Mouse (Mus musculus) lung, postnatal 4 days (tissue): Measurements from ENCODE around the gene Lamtor4.
"Not testable (repeated sequence)": the region's sequence is repeated elsewhere in the genome, so short reads cannot be mapped to it uniquely, and the experiment has no call there.

ENCODE experiments used
- DNase-seq, 2 experiments: peaks; one replicate each; pipeline ENCODE4 v3.0.0; 2021

Gene Lamtor4

DNA sequence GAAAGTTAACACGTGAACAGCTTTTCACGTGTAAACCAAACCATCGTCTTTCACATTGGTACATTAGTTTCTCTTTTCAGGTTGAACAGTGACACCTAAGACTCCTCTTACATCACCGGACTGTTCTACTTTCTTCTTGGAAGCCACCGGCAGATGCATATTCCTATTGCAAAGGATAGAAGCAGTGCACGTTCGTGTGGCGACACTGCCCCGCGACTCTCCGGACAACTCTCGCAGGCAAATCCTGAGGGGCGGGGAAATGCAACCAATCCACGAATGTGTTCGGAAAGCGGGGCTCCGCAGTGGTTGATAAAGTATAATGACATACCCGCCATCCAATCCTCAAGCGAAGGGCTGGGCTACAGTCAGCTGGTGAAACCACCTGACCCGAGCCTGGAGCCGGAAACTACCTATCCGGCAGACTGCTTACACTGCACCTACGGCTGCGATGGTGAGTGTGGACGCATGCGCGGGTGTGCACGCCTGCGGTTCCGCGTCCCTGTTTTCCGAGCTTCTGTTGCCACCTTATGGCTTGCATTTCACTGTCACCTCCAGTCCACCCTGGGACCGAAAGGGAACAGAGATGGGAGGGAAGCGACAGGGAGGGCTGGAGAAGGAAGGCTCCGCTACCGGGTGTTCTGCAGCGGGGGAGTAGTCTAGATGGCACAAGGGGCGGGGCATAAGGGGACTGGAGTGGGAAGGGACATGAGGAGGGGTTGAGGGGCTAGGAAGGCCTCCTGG lies at the start of gene Lamtor4:
Gene Lamtor4, plus strand, starts transcription at position 130 of the 741 bp plus-strand sequence.
- peak; percentile 93 to 95 for DNase-seq

DNA sequence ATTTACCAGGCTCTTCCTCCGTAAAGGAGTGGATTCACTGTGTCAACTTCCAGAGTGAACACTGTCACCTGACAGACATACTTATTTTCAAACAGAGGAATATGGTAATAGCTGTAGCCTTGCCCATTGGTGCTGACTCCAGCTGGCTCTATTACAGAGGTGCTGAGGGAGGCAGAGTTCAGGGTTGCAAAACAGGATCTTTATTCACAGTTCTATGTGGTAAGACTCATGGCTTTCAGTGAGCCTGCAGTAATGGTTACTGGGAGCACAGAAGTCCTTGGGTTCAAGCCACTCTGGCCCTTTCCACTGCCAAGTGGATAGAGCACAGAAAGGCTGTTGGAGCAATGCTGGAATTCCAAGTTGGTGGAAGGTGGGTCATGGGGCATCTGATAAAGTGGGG lies 48.0 kb upstream of the Lamtor4 start:
- no peak for DNase-seq

GRCm38 (mm10) chr5:138207873-138208272 lies 47.4 kb upstream of the Lamtor4 start:
- no peak for DNase-seq

DNA sequence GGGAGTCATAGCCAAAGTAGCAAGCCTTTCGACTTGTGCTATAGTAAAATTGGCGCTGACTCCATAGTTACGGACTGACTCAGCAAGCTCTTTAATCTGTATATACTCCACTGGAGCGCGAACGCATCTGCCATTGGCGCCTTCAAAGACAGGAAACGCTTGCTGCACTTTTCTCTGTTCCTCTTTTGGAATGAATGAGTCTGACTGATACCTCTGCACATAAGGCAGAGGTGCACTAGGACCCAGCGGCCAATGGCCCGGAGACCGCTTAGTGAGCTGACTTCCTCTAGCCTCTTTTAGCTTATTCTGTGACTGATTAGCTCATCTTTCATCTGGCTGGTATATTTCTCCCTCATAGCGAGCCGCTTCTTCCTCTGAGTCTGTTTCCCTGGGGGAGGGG lies 38.6 kb upstream of the Lamtor4 start:
- not testable (repeated sequence) for DNase-seq

- no peak for DNase-seq
Observed at GRCm38 (mm10) chr5:138219864-138220263, 35.4 kb upstream of the Lamtor4 start.

- DNase-seq: peak; percentile 71 to 87
Observed at GRCm38 (mm10) chr5:138222111-138222510, 33.2 kb upstream of the Lamtor4 start.

- no peak for DNase-seq
Observed at GRCm38 (mm10) chr5:138223287-138223686, 32.0 kb upstream of the Lamtor4 start.

- DNase-seq: no peak
Observed at GRCm38 (mm10) chr5:138225700-138226099, 29.6 kb upstream of the Lamtor4 start, which contains the start of gene Nxpe5. Gene Nxpe5, plus strand, starts transcription at chr5:138225898.

DNA sequence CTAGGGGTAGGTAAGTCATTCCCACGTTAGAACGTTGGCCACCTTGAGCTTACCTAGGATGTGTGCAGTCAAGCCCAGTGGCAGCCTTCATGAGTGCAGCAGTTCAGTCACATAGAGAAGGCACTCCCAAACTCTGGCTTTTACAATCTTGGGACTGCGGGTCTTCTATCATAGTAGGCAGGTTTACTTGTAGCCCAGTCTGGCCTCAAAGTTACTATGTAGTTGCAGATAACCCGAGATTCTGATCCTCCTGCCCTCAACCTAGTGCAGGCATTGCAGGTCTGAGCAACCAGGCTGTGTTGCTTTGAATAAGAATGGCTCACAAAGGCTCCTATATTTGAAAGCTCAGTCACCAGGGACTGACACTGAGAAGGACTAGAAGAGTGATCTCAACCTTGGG lies 28.8 kb upstream of the Lamtor4 start:
- DNase-seq: no peak

- DNase-seq: no peak
Observed at GRCm38 (mm10) chr5:138227367-138227766, 27.9 kb upstream of the Lamtor4 start.

GRCm38 (mm10) chr5:138228026-138228425 lies 27.3 kb upstream of the Lamtor4 start:
- peak in 1 of 2 experiments; percentile 44 for DNase-seq

- DNase-seq: no peak
Observed at GRCm38 (mm10) chr5:138229511-138229910, 25.8 kb upstream of the Lamtor4 start.

GRCm38 (mm10) chr5:138233778-138234177 lies 21.5 kb upstream of the Lamtor4 start:
- DNase-seq: no peak

DNA sequence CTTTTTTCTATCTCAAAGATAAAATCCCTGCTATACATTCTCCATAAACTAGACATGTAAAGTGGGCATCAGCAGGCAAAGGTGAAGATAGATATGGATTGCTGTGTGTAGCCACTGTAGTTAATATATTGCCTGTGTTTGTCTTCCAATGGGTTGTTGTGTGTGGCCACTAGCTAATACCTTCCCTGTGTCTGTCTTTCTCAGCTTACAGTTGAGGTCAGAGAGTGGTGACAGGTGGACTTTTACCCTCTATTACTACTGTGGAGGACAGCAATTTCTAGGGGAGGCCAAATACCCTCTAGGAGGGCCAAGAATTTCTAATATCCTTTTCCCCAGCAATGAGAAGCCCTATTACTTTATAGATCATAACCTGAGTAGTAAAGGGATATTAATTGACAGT lies 21.1 kb upstream of the Lamtor4 start:
- no peak for DNase-seq

DNA sequence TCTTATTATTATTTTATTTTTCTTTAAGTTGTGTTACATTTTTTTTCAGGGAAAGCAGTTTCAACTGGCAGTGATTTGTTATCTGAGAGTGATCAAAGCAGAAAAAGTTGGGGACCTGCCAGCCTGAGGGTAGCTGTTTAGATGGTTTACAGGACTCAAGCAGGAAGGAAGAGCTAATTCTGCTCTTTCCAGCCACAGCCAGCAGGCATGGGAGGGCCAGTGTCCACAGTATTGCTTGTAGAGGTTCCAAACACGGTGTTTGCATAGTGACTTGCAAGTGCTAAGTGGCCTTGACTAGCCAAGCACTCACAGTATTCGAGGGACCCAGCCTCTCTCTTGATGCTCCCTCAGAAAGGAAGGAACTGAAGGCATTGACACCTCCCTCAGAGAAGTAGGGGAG lies 13.8 kb upstream of the Lamtor4 start:
- DNase-seq: peak in 1 of 2 experiments; percentile 29

GRCm38 (mm10) chr5:138251144-138251543 lies 4.1 kb upstream of the Lamtor4 start:
- DNase-seq: peak in 1 of 2 experiments; percentile 20

GRCm38 (mm10) chr5:138253061-138253460 lies 2.2 kb upstream of the Lamtor4 start:
- no peak for DNase-seq

DNA sequence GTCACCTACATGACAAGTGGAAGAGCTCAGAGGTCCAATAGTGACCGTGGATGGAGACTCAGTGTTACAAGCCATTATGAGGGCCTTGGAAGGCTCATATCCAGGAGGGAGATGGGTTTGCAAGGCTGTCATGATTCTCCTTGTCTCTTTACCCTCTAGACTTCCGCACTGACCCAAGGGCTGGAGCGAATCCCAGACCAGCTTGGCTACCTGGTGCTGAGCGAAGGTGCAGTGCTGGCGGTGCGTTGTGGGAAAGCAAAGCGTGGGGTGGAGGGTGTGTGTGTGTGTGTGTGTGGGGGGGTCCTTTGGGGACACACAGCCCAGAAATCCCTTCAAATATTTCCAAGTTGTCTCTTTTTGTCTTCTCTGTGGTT lies 799 bp downstream of the Lamtor4 start:
- DNase-seq: no peak

DNA sequence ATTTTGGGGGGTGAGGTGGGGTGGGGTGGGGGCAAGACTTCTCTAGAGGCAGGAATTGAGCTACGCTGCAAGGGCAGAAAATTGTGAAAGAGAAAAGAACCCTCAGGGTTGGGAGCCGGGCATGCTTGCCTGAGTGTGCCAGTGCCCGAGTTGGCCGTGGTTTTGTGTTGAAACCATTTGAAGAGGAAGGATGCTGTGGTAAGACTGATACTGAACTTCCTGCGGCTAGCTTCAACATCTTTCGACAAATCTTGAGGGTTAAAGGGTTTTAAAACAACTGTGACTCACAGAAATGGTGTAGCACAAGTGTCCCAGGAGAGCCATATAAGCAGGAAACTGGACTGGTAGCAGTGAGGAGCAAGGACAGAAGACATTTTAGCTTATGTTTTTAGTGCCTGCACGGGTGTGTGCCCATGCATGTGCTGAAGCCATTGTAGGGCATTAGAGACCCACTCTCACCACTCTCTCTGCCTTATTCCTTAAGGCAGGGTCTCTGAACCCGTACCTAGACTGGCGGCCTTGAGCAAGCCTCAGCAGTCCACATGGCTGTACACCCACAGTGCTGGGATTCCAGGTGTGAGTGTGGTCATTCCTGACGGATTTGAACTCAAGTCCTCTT lies 1.8 kb downstream of the Lamtor4 start:
- peak; percentile 40 to 48 for DNase-seq

- no peak for DNase-seq
Observed at GRCm38 (mm10) chr5:138257585-138257978, 2.3 kb downstream of the Lamtor4 start.

GRCm38 (mm10) chr5:138258078-138258477 lies 2.8 kb downstream of the Lamtor4 start:
- DNase-seq: no peak

DNA sequence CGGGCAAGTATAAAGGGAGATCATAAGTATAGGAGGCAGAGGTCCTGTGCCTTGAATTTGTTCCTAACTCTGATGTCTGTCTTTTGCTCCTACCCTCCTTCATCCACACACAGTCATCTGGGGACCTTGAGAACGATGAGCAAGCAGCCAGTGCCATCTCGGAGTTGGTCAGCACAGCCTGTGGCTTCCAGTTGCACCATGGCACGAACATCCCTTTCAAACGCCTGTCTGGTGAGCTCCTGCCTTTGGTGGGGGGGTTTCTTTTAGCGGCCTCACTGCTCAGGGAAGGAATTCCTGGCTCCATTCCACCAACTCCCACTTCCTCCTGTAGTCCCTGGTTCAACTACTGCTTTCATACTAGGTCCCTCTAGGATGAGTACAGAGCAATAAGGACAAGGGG lies 3.3 kb downstream of the Lamtor4 start:
- no peak for DNase-seq

DNA sequence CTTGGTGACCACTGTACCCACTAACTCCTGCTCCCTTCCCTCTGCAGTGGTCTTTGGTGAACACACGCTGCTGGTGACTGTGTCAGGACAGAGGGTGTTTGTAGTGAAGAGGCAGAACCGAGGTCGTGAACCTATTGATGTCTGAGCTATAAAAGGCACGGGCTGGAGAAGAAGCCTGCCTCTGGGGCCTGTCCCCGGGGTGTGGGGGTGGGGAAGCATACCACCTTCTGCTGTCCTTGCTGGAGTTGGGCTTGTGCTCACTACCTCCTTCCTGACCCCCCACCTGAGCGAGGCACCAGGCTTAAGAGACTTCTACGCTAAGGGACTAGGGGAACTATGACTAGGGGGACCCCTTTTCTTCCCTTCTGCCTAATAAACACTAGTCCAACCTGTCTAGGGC lies 3.7 kb downstream of the Lamtor4 start:
- no peak for DNase-seq

GRCm38 (mm10) chr5:138260051-138260450 lies 4.8 kb downstream of the Lamtor4 start:
- no peak for DNase-seq

- DNase-seq: no peak
Observed at GRCm38 (mm10) chr5:138260834-138261233, 5.6 kb downstream of the Lamtor4 start.
